Mouse (Mus musculus): ENCODE data around the gene Gm20834.
"Not testable (repeated sequence)": the region's sequence is repeated elsewhere in the genome, so short reads cannot be mapped to it uniquely, and the experiment has no call there.

Gm20834 gene

DNA sequence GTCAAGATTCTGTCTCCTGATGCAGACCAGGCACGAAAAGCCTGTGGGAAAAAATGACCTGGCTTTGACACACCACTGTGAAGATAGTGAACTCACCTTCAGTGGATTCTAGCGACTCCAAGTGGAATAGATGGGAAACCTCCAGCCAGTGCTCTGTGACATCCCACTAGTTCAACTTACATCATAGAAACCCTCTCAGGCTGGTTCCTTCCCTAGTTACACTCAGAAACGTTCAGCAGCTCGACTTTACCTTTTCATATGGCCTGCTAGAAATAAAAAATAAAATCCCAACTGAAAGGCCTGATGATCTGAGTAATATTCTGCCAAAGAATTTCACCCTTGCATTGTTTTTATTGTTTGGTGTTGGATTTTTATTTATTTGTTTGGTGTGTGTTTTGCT, at the start of gene Gm20834:
Gm20834 (minus strand) TSS at position 101 of the 400 bp plus-strand sequence.
- DNase-seq (ENCODE audit: low spot score), result not testable (repeated sequence)
